Mouse (Mus musculus) embryonic facial prominence, embryonic 15.5 days (tissue): ENCODE results near the gene Lpcat3. TPM values are rescaled to one million over a fixed set of nuclear protein-coding genes. Genes with fewer than 3 reads are reported as not detected.
A peak's percentile ranks its signal among the peaks of the same experiment; 100 is the strongest.

Source experiments
- ATAC-seq: fragments of 200-750 bp; cut with Nextera tagmentation; 2 replicates; pipeline ENCODE4 v1.8.0; 2017; ENCODE audit warnings: low read depth, moderate TSS enrichment; ENCODE audit not compliant: insufficient number of reproducible peaks, low FRiP score, low TSS enrichment
- H3K27ac ChIP-seq: fragments of 300-500 bp; sonication (generic); replicated peaks from 2 replicates; pipeline ENCODE4 v1.5.1; 2015; ENCODE audit warnings: mild to moderate bottlenecking, inconsistent platforms
- H3K27me3 ChIP-seq: fragments of 300-500 bp; sonication (generic); 2 replicates; pipeline ENCODE4 v1.6.1; 2015; ENCODE audit warnings: inconsistent platforms
- H3K36me3 ChIP-seq: fragments of 300-500 bp; sonication (generic); 2 replicates; pipeline ENCODE4 v1.6.1; 2015; ENCODE audit warnings: mild to moderate bottlenecking, inconsistent platforms
- H3K4me1 ChIP-seq: fragments of 300-500 bp; sonication (generic); 2 replicates; pipeline ENCODE4 v1.6.1; 2015; ENCODE audit warnings: inconsistent platforms
- H3K4me2 ChIP-seq: fragments of 300-500 bp; sonication (generic); replicated peaks from 2 replicates; pipeline ENCODE4 v1.6.1; 2015; ENCODE audit warnings: mild to moderate bottlenecking, inconsistent platforms
- H3K4me3 ChIP-seq: fragments of 300-500 bp; sonication (generic); replicated peaks from 2 replicates; pipeline ENCODE4 v1.5.1; 2015; ENCODE audit warnings: mild to moderate bottlenecking, inconsistent platforms
- H3K9ac ChIP-seq: fragments of 300-500 bp; sonication (generic); 2 replicates; pipeline ENCODE4 v1.6.1; 2015; ENCODE audit warnings: inconsistent platforms
- H3K9me3 ChIP-seq: fragments of 300-500 bp; sonication (generic); replicated peaks from 2 replicates; pipeline ENCODE4 v1.6.1; 2016; ENCODE audit warnings: inconsistent platforms
- WGBS: fragments of 180-500 bp; shearing (Covaris S2); methylation state at CpG from one replicate; pipeline ENCODE4 v1.1.7; 2015; 5-methylcytosine and 5-hydroxymethylcytosine counted together
- polyA plus RNA-seq: library from polyadenylated mRNA; unstranded; fragments of >200 nt; fragmentation: Nextera tagmentation; extraction: Ambion mirVana; gene quantifications from 2 replicates; pipeline ENCODE4 v1.2.1, GENCODE M21; 2015

Gene Lpcat3
- polyA plus RNA-seq, 1 experiment from 2014 or later: 56.0 TPM

DNA sequence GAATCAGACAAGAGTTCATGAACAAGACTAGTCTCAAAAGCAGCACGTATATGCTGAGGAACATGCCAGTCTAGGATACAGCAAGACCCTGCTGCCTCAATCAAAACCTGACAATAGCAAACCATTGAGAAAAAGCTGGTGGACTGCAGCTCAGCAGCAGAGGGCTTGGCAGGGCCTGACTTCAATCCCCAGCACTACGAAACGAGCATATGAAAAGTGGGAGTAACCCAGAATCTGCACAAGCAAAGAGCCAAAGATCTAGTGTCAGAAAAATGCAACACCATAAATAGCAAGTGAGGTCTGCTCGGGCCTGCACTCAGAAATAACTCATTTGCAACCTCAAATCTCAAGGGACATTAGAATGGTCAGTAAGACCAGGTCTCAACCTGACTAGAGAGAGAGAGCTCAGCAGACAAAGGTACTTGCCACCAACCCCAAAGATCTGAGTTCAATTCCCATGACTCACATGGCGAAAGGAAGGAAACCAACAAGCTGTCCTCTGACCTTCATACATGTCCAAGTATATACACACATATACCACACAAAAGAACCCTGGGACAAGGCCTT is 43.3 kb downstream of the Lpcat3 start:
- Histone ChIP-seq H3K27me3 (no peaks in the 10 kb centered on the region), H3K9me3 (no peaks in the 10 kb centered on the region), H3K4me3 (no peak overlapping the region), H3K27ac (no peak overlapping the region), H3K4me2 (no peak overlapping the region), H3K4me1 (peaks cover 18% of the 10 kb centered on the region), H3K36me3 (peaks cover 63% of the 10 kb centered on the region), H3K9ac (no peak overlapping the region)
- WGBS: 84% methylated on average over 5 of the region's 5 CpGs
- ATAC-seq: no peak

DNA sequence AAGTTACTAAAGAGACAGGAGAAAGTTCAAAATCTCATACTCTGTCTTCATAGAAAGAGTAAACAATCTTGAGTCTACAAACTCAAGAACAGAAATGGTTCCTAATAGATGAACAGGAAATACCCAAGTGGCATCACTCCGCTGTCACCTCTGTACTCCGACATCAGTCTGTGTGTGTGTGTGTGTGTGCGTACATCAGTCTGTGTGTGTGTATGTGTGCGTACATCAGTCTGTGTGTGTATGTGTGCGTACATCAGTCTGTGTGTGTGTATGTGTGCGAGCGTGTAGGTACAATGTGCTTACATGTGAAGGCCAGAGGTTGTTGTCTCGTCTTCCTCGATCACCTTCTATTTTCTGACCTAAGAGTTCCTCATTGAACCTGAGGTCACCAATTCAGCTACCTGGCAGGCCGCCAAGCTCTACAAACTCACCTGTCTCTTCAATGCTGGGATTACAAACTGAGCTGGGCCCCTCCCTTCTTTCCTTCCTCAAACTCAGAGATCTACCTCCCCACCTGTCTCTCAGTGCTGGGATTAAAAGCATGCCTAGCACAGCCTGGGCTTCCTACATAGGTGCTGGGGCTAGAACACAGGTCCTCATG is 45.6 kb downstream of the Lpcat3 start:
- Histone ChIP-seq H3K27ac (no peak overlapping the region), H3K4me1 (peaks cover 28% of the 10 kb centered on the region), H3K4me2 (no peak overlapping the region), H3K36me3 (peaks cover 41% of the 10 kb centered on the region), H3K9ac (no peak overlapping the region), H3K9me3 (no peaks in the 10 kb centered on the region), H3K27me3 (no peaks in the 10 kb centered on the region), H3K4me3 (no peak overlapping the region)
- ATAC-seq: no peak
- 91% methylated on average over 10 of the region's 10 CpGs for WGBS

- no peaks in the 10 kb centered on the region for H3K9me3 ChIP-seq
- H3K4me3 ChIP-seq: peak within 1 kb of the TSS; percentile 91
- no peaks in the 10 kb centered on the region for H3K27me3 ChIP-seq
- H3K36me3 ChIP-seq: peaks cover 45% of the 10 kb centered on the region
- H3K9ac ChIP-seq: peak within 1 kb of the TSS; percentile 85
- H3K4me2 ChIP-seq: peak within 1 kb of the TSS; percentile 84
- WGBS: under 1% methylated on average over 74 of the region's 76 CpGs
- ATAC-seq: peak; percentile 96
- peak within 1 kb of the TSS; percentile 90 for H3K27ac ChIP-seq
- peaks cover 44% of the 10 kb centered on the region for H3K4me1 ChIP-seq
These were observed 49.3 kb downstream of the Lpcat3 start, which contains the start of the genes Emg1 and Phb2 for GRCm38 (mm10) chr6:124711824-124712782. Gene Emg1 (minus strand): TSS chr6:124712178. Gene Phb2 (plus strand): TSS chr6:124712336.

- H3K36me3 ChIP-seq: peaks cover 39% of the 10 kb centered on the region
- H3K27me3 ChIP-seq: no peaks in the 10 kb centered on the region
- 6% methylated on average over 11 of the region's 11 CpGs for WGBS
These were observed 50.1 kb downstream of the Lpcat3 start for GRCm38 (mm10) chr6:124712918-124713317.

DNA sequence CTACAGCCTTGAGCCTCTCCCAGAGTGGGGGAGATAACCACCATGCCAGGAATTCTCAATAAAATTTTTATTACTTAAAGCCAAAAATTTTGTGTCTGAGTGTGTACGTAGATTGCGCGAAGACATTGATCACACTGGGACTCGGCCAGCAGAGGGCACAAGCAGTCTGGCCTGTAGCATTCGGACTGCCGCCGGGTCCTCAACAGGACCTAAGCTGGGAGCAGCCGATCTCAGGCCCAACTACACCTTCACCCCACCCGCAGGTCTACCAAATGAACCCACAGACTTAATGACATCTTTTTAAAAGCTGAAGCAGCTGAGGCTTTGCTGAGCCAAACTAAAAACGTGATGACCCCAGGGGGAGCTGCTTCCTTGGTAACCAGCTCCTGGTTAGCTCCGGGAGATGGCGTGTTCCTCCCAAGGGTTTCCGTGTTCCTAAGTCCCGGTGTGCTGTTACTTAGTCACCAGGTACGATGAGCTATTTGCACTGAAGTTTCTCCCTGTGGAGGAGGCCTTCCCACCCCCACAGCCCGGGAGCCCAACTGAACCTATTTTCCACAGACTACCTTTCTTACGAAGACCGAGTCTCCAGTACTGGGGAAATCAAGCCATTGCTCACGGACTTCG is 54.1 kb downstream of the Lpcat3 start:
- Histone ChIP-seq H3K27me3 (no peaks in the 10 kb centered on the region), H3K9me3 (no peaks in the 10 kb centered on the region), H3K27ac (peak overlapping the region; percentile 78; the same call in 1 of the 2 replicates), H3K4me3 (peak overlapping the region; percentile 42), H3K4me2 (peak overlapping the region; percentile 38; the same call in 1 of the 2 replicates), H3K36me3 (peaks cover 34% of the 10 kb centered on the region), H3K4me1 (peaks cover 25% of the 10 kb centered on the region), H3K9ac (no peak overlapping the region)
- ATAC-seq: no peak
- 57% methylated on average over 20 of the region's 20 CpGs for WGBS

More at GRCm38 (mm10) chr6:124712918-124713317, 50.1 kb downstream of the Lpcat3 start:
- no peak for ATAC-seq
- Histone ChIP-seq H3K9ac (peak overlapping the region; percentile 84), H3K9me3 (no peaks in the 10 kb centered on the region), H3K4me1 (peaks cover 44% of the 10 kb centered on the region), H3K4me3 (peak overlapping the region; percentile 91), H3K27ac (peak overlapping the region; percentile 90), H3K4me2 (peak overlapping the region; percentile 84)

DNA sequence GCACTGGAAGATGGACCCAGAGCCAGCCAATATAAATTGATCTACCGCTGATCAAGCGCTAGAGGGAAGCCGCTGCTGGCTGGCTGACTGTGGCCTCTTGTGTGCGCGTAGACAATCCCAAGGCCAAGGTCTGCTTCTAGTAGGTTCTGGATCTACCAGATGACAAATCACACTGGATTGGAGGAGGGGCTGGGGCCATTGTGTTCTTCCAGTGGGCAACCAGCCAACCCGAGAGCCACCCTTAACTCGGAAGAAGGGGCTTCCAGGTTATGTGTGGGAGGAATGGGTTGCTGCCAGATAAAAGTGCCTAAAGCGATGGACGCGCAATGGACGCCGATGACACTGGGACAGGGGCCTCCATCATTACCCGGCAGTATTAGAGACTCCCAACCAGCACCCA is 55.1 kb downstream of the Lpcat3 start:
- WGBS: 63% methylated on average over 13 of the region's 13 CpGs
- 0 out of 2 replicates have a peak overlapping the region, but pooled peaks have one; percentile 26 for H3K9ac ChIP-seq
- peaks cover 21% of the 10 kb centered on the region for H3K4me1 ChIP-seq
- peaks cover 34% of the 10 kb centered on the region for H3K36me3 ChIP-seq
- no peaks in the 10 kb centered on the region for H3K27me3 ChIP-seq
- ATAC-seq: no peak
- H3K4me3 ChIP-seq: peak overlapping the region; percentile 42
- H3K27ac ChIP-seq: peak overlapping the region; percentile 78
- peak overlapping the region; percentile 38 for H3K4me2 ChIP-seq
- no peaks in the 10 kb centered on the region for H3K9me3 ChIP-seq

DNA sequence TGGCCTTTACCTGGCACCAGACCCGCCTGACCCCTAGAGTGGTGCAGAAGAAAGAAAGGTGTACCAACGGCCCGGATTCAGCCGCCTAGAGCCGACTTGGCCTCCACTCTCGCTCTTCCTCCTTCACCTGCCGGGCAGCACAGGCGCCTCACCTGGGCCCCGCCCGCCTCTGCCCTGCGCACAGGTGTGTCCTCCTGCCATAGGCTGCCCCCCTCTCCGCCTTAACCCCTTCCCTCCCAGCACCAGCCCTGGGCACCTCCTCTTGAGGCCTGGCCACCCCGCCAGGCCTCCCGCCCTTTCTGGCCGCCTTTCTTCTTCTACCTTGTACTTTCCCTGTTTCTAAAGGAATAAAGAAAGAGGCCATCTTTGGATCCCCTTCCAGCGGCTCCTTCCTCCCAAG is 55.9 kb downstream of the Lpcat3 start:
- peaks cover 14% of the 10 kb centered on the region for H3K4me1 ChIP-seq
- H3K4me2 ChIP-seq: peak overlapping the region; percentile 32
- peaks cover 33% of the 10 kb centered on the region for H3K36me3 ChIP-seq
- H3K9ac ChIP-seq: peak overlapping the region; percentile 26; the same call in 1 of the 2 replicates
- 45% methylated on average over 16 of the region's 16 CpGs for WGBS
- peak overlapping the region; percentile 42 for H3K4me3 ChIP-seq
- no peaks in the 10 kb centered on the region for H3K9me3 ChIP-seq
- no peaks in the 10 kb centered on the region for H3K27me3 ChIP-seq
- peak overlapping the region; percentile 78 for H3K27ac ChIP-seq
- ATAC-seq: peak; percentile 71

DNA sequence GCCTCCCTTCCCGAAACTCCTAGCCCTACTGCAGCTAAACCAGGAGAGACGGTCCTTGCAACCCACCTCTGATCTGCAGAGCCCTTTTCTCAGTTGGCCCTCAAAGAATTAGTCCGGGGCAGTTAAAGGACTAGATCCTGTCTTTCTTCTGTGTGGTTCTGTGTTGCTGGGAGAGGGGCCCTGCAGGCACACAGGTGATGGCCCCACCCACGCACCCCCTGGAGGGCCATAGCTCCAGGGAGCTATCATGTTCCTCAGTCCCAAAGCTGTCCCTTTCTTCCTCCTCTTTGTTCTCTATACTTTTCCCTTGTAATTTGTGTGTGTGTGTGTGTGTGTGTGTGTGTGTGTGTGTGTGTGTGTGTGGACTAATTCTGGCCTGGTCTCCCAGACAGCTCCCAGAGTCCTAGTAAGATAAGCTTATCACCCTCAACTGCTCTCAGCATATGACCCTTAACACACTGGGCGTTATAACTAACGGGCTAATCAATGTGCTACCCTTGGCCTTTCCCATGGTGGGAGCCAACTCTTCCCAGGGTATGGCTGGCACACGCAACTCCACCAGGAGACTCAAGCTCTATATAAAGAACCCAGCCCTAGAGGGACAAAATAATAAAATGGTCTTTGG is 56.6 kb downstream of the Lpcat3 start:
- H3K9ac ChIP-seq: no peak overlapping the region; the same call in 1 of the 2 replicates
- H3K4me2 ChIP-seq: peak overlapping the region; percentile 32
- H3K27ac ChIP-seq: peak overlapping the region; percentile 78
- WGBS: 50% methylated on average over 7 of the region's 7 CpGs
- peaks cover 25% of the 10 kb centered on the region for H3K36me3 ChIP-seq
- H3K4me3 ChIP-seq: peak overlapping the region; percentile 42
- no peaks in the 10 kb centered on the region for H3K9me3 ChIP-seq
- H3K4me1 ChIP-seq: peaks cover 6% of the 10 kb centered on the region
- no peaks in the 10 kb centered on the region for H3K27me3 ChIP-seq
- ATAC-seq: peak; percentile 61

DNA sequence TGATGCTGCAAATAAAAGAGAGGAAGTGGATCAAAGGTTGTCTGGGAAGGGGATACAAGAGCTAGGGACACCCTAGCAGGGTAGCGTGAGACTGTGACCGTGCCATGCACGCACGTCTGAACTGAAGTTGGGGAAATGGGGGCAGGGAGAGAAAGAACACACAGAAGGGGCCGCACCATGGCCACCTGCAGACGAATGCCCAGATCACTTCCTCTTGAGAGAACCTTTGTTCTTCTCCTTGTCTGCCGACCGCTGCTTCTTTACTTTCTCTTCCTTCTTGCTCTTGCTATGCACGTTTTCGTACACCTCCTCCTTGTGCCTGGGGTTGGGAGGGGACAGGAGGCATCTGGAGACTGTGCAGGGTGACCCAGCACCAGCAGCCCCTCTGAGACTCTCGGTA is 58.1 kb downstream of the Lpcat3 start:
- H3K27me3 ChIP-seq: no peaks in the 10 kb centered on the region
- no peak overlapping the region for H3K4me3 ChIP-seq
- 64% methylated on average over 11 of the region's 11 CpGs for WGBS
- no peak overlapping the region for H3K9ac ChIP-seq
- ATAC-seq: no peak
- no peak overlapping the region for H3K4me2 ChIP-seq
- peaks cover 6% of the 10 kb centered on the region; the same call in 1 of the 2 replicates for H3K4me1 ChIP-seq
- no peaks in the 10 kb centered on the region for H3K9me3 ChIP-seq
- H3K36me3 ChIP-seq: peaks cover 11% of the 10 kb centered on the region
- H3K27ac ChIP-seq: no peak overlapping the region

DNA sequence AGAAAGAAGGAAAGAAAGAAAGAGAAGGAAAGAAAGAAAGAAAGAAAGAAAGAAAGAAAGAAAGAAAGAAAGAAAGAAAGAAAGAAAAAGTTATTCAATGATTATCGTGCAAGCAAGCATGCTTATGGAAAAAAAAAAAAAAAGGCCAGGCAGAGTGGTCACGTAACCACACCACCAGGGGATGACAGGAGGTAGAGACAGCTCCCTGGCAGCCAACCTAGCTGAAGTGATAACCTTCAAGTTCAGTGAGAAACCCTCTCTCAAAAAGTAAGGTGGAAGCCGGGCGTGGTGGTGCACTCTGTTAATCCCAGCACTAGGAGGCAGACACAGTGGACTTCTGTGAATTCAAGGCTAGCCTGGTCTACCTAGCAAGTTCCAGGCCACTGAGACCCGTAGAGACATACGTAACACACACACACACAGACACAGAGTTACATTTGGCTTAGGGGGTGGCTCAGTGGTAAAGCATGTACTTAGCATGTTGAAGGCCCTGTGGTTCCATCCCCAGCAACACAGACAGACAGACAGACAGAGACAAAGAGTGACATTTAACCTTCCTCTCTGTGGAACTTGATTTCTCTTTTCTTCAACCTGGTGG is 60.1 kb downstream of the Lpcat3 start:
- Histone ChIP-seq H3K9ac (no peak overlapping the region), H3K27me3 (no peaks in the 10 kb centered on the region), H3K36me3 (no peaks in the 10 kb centered on the region), H3K27ac (no peak overlapping the region), H3K4me1 (no peaks in the 10 kb centered on the region), H3K4me2 (no peak overlapping the region), H3K4me3 (no peak overlapping the region), H3K9me3 (no peaks in the 10 kb centered on the region)
- ATAC-seq: no peak
- 88% methylated on average over 6 of the region's 6 CpGs for WGBS
